ENCODE assay signal across 8 mouse cellular contexts in the genomic region with DNA sequence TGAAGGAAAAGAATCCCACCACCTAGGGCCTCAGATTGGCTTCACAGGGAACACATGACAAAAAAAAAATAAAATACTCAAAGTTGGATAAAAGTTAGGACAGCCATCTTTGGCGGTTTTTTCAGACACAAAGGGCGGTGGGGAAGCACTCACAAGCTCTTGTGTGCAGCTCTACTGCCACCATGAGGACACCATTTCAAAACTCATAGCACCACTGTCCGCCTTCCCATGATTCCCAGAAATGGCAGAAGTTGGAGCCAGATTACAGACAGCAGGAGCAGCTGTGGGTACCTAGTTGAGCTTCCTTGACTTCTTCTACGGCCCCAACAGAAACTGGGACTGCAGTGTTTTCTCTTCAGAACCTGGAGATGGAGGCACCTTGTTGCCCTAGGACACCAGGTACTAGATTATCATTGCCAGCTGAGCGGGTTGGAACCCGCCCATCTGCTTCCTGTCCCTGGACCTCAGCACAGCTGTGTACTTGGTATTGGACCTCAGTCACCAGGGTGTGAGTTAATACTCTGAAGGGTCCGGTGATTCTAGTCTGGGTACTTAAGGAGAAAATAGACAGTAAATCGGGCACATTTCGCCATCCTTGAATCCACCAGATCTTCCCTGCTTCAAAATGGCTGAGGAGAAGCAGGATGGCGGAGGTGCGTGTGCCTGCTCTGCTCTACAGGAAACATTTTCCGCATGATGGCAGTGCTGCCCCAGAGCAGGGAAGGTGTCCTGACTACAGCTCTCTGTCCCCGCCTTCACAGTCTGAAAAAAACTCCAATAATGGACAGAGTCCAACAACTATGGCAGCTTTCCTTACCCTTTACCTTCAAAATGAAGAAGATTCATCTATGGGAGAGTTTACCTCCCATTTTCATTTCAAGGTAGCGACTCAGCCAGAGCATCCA.
DNase-seq lines count a peak whose midpoint lies in the region; ATAC-seq lines count a peak whose summit lies in the region.
"Not testable (repeated sequence)": the region's sequence is repeated elsewhere in the genome, so short reads cannot be mapped to it uniquely, and the experiment has no call there.

No protein-coding gene starts in this region.

- not testable (repeated sequence) for H3K27ac ChIP-seq in hindbrain, embryonic 11.5 days (ENCODE audit: low read depth, low read length); liver, embryonic 15.5 days (replicated peaks); midbrain, embryonic 14.5 days (replicated peaks; ENCODE audit: low read depth, low read length)

- H3K4me3 ChIP-seq in hindbrain, embryonic 11.5 days (ENCODE audit: low read depth, low read length); liver, embryonic 15.5 days (replicated peaks): not testable (repeated sequence)
- peak overlapping the region; percentile 19 for H3K4me3 ChIP-seq in midbrain, embryonic 14.5 days (replicated peaks; ENCODE audit: low read depth, low read length)

- not testable (repeated sequence) for H3K36me3 ChIP-seq in hindbrain, embryonic 11.5 days (ENCODE audit: control insufficient read depth, insufficient read depth, low read length); liver, embryonic 15.5 days (replicated peaks); midbrain, embryonic 14.5 days (ENCODE audit: control insufficient read depth, insufficient read depth, low read length)

- DNase-seq in ES-CJ7 (ENCODE audit: low read depth, low spot score) = peak; percentile 85
- DNase-seq in embryo, embryonic 10 days (ENCODE audit: low spot score) = peak; percentile 37
- peak; percentile 62 for DNase-seq in forelimb bud, embryonic 11.5 days (ENCODE audit: low read depth, low spot score)
- peak; percentile 67 for DNase-seq in hindbrain, embryonic 11.5 days (ENCODE audit: low spot score)
- peak; percentile 8 for DNase-seq in kidney, postnatal 10 days
- peak; percentile 81 for DNase-seq in midbrain, embryonic 14.5 days
- peak; percentile 12 for DNase-seq in spleen, adult 12 weeks (ENCODE audit: low spot score)

- not testable (repeated sequence) for H3K9me3 ChIP-seq in hindbrain, embryonic 11.5 days (ENCODE audit: control insufficient read depth, low read length); liver, embryonic 15.5 days (replicated peaks); midbrain, embryonic 14.5 days (ENCODE audit: control insufficient read depth, low read length)

- H3K27me3 ChIP-seq in hindbrain, embryonic 11.5 days (ENCODE audit: control insufficient read depth, insufficient read depth, low read length); liver, embryonic 15.5 days; midbrain, embryonic 14.5 days (ENCODE audit: control insufficient read depth, insufficient read depth, low read length): not testable (repeated sequence)

- not testable (repeated sequence) for H3K4me1 ChIP-seq in hindbrain, embryonic 11.5 days (replicated peaks; ENCODE audit: control insufficient read depth, insufficient read depth, low read length); liver, embryonic 15.5 days (replicated peaks); midbrain, embryonic 14.5 days (ENCODE audit: control insufficient read depth, insufficient read depth, low read length)

- 73% methylated on average over 13 of the region's 14 CpGs for WGBS in hindbrain, embryonic 11.5 days
- 54% methylated on average over 14 of the region's 14 CpGs for WGBS in liver, embryonic 15.5 days (ENCODE audit: insufficient replicate concordance)
- WGBS in midbrain, embryonic 14.5 days = 67% methylated on average over 14 of the region's 14 CpGs

- not testable (repeated sequence) for ATAC-seq in hindbrain, embryonic 11.5 days (ENCODE audit: low FRiP score); liver, embryonic 15.5 days (ENCODE audit: insufficient read depth); midbrain, embryonic 14.5 days (ENCODE audit: low FRiP score, low TSS enrichment)

- not testable (repeated sequence) for H3K9ac ChIP-seq in hindbrain, embryonic 11.5 days (ENCODE audit: low read depth, low read length); liver, embryonic 15.5 days; midbrain, embryonic 14.5 days (replicated peaks; ENCODE audit: low read length)

- not testable (repeated sequence) for H3K4me2 ChIP-seq in hindbrain, embryonic 11.5 days (replicated peaks; ENCODE audit: low read depth, low read length)
- peak overlapping the region; percentile 37; the same call in 1 of the 2 replicates for H3K4me2 ChIP-seq in liver, embryonic 15.5 days
- H3K4me2 ChIP-seq in midbrain, embryonic 14.5 days (ENCODE audit: low read length) = peak overlapping the region; percentile 19; the same call in 1 of the 2 replicates

Comparison
In these comparisons a context has a peak if more than half of its experiments do, and no peak if none do; other contexts are left out.
1. DNase-seq: peak in every context shown above with its lines; median percentile 85 in ES-CJ7; 81 in midbrain, embryonic 14.5 days; 67 in hindbrain, embryonic 11.5 days; 62 in forelimb bud, embryonic 11.5 days; 37 in embryo, embryonic 10 days; 12 in spleen, adult 12 weeks; 8 in kidney, postnatal 10 days.